Mouse (Mus musculus): ENCODE results near the gene Atxn2. TPM values are rescaled to one million over a fixed set of nuclear protein-coding genes. Genes with fewer than 3 reads are reported as not detected.

Atxn2 gene
- polyA plus RNA-seq, 1 experiment from 2014 or later, result 67.2 TPM

DNA sequence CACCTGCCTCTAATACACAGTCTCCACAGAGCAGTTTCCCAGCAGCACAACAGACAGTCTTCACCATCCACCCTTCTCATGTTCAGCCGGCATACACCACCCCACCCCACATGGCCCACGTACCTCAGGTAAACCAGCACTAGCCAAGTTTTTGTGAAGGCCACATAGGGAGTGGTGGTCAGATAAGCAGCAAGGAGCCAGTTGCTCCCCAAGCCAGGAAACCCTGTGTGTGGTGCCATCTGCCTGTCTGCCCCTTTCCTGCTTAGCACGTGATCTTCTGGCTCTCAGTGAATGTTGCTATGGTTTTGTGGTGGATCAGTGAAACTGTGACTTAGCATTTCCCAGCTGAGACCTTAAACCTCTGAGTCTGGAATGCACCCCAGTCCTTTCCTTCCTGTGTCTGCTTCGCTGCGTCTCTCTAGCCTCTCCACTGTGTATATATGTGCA lies 100.4 kb downstream of the Atxn2 start:
- Histone ChIP-seq H3K4me2 (replicated peaks) (no peak overlapping the region), H3K9me3 (no peaks in the 10 kb centered on the region), H3K9ac (replicated peaks) (no peak overlapping the region), H3K36me3 (peaks cover 58% of the 10 kb centered on the region), H3K4me3 (no peak overlapping the region), H3K27me3 (no peaks in the 10 kb centered on the region), H3K4me1 (0 out of 2 replicates have a peak, but pooled peaks cover 3% of the 10 kb centered on the region), H3K27ac (replicated peaks) (no peak overlapping the region)
- WGBS, result 92% methylated on average over 5 of the region's 5 CpGs
- ATAC-seq (replicated peaks), result no peak

DNA sequence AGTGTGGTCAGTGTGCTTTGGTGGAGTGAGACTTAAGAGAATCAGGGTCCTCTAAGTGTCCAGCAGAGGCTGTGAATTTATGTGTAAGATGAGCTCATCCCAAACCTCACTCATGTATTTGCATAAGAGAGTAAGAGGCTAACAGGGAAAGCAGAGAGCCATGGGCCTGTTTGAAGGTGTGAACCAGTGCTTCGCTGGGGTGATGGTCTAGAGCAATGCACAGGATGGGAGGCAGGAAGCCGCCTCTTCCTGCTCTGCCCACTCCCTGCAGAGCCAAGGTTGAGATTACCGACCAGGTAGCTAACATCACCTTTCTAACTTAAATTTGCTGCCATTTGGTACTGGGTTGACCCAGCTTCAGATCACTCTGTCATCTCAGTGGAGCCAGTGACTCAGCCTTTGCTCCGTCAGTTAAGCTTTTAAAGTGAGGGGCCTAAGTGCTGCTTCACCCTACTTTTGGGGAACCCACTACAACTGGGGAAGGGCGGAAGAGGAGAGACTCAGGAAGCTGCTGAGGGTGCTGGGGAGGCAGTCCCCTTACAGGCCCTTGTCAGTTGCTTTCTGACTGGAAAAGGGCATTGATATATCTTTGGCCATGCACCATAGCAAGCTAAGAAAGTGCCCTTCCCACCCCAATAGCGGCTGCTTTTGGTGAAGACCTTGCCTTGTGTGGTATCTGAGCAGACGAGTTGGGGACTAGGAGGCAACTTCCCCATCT lies 101.5 kb downstream of the Atxn2 start:
- WGBS, result 87% methylated on average over 7 of the region's 7 CpGs
- Histone ChIP-seq H3K4me3 (no peak overlapping the region), H3K4me1 (no peaks in the 10 kb centered on the region), H3K27me3 (no peaks in the 10 kb centered on the region), H3K36me3 (peaks cover 69% of the 10 kb centered on the region), H3K9ac (replicated peaks) (no peak overlapping the region), H3K9me3 (no peaks in the 10 kb centered on the region), H3K27ac (replicated peaks) (no peak overlapping the region), H3K4me2 (replicated peaks) (no peak overlapping the region)
- no peak for ATAC-seq (replicated peaks)

DNA sequence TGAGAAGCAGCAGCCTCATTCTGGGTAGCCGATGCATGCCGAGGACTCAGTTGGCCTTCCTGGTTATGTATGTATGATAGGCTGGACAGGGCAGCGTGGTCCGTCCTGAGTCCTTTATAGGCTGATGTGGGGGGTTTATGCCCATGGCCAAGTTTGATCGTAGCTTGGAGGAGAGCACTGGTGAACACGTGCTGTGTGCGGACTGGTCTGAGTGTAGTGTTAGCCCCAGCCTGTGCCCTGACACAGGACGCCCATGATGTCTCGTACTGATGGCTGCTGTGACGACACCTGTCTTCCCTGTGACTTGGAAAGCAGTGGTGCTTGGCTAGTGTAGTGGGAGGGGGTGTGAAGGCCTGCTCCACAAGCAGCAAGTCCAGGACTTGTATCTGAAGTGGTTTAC lies 102.6 kb downstream of the Atxn2 start:
- ATAC-seq (replicated peaks), result no peak
- H3K27ac ChIP-seq (replicated peaks), result no peak overlapping the region
- no peak overlapping the region for H3K4me3 ChIP-seq
- 93% methylated on average over 10 of the region's 10 CpGs for WGBS
- no peaks in the 10 kb centered on the region for H3K9me3 ChIP-seq
- peaks cover 77% of the 10 kb centered on the region for H3K36me3 ChIP-seq
- no peaks in the 10 kb centered on the region for H3K4me1 ChIP-seq
- no peak overlapping the region for H3K9ac ChIP-seq (replicated peaks)
- H3K4me2 ChIP-seq (replicated peaks), result no peak overlapping the region
- no peaks in the 10 kb centered on the region for H3K27me3 ChIP-seq

DNA sequence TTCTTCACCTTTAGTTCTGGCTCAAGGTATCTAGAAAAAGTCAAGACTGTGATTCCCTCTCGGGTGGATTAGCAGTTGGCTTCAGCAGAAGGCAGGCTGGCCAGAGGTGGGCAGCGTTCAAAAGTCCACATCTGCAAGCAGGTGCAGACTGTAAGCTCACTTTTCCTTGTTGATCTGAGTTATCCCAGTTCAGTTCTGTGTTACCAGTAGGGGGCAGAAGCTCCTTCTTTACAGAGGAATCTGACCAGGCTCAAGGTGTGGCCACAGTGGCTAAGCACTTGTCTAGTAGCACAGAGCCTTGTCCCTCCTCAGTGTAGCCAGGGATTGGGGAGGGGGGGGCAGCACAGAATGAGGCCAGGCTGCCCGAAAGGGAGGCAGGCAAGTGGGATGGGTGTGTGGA lies 103.9 kb downstream of the Atxn2 start:
- H3K4me2 ChIP-seq (replicated peaks), result no peak overlapping the region
- no peaks in the 10 kb centered on the region for H3K9me3 ChIP-seq
- no peak for ATAC-seq (replicated peaks)
- H3K27ac ChIP-seq (replicated peaks), result no peak overlapping the region
- H3K27me3 ChIP-seq, result no peaks in the 10 kb centered on the region
- H3K36me3 ChIP-seq, result peaks cover 84% of the 10 kb centered on the region
- H3K4me3 ChIP-seq, result no peak overlapping the region
- 62% methylated on average over 3 of the region's 3 CpGs for WGBS
- H3K4me1 ChIP-seq, result no peaks in the 10 kb centered on the region
- H3K9ac ChIP-seq (replicated peaks), result no peak overlapping the region

DNA sequence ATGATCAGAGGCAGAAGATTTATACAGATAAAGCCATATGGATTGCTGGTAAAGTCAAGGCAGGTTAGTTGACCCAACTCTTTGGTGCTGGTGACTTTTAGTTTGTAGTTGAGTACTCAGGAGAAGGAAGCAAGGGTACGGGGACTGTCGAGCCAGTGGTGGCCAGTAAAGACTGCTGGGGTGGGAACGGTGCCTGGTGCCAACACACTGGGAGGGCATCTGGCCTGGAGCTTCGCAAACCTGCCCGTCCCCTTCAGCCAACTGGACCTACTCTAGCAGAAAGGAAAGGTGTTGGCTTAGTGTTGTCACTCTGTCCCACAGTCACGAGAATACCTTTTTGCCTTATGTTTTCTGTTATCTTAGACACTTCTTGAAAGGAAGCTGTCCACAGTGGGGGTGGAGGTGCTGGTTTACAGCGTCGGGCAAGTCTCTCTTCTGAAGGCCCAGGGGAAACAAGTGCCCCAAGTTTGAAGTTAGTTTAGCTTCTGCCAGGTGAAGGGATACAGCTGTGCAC lies 104.8 kb downstream of the Atxn2 start:
- no peaks in the 10 kb centered on the region for H3K27me3 ChIP-seq
- H3K9me3 ChIP-seq, result no peaks in the 10 kb centered on the region
- peaks cover 82% of the 10 kb centered on the region for H3K36me3 ChIP-seq
- no peak for ATAC-seq (replicated peaks)
- no peaks in the 10 kb centered on the region for H3K4me1 ChIP-seq
- H3K9ac ChIP-seq (replicated peaks), result no peak overlapping the region
- no peak overlapping the region for H3K4me2 ChIP-seq (replicated peaks)
- 96% methylated on average over 8 of the region's 8 CpGs for WGBS
- H3K27ac ChIP-seq (replicated peaks), result no peak overlapping the region
- no peak overlapping the region for H3K4me3 ChIP-seq

DNA sequence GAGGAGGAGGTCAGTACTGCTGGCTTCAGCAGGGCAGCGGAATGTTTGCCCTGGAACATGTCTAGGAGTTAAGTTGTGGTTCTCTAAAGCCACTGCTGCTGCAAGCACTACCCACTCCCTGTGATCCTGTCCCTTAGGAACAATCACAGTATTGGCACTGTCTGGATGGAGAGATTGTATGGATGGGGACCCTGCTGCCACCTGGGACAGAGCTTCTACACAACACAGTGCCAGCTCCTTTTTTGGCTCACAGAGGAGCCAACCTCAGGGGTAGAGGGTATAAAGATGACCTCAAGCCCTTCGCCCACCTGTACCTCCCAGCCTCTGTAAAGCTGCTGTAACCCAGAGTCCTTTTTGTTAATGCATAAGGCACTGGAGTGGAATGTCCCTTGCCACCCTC lies 105.5 kb downstream of the Atxn2 start:
- ATAC-seq (replicated peaks), result no peak
- no peak overlapping the region for H3K27ac ChIP-seq (replicated peaks)
- H3K36me3 ChIP-seq, result peaks cover 78% of the 10 kb centered on the region
- no peaks in the 10 kb centered on the region for H3K9me3 ChIP-seq
- no peaks in the 10 kb centered on the region for H3K4me1 ChIP-seq
- 98% methylated on average over 2 of the region's 2 CpGs for WGBS
- H3K9ac ChIP-seq (replicated peaks), result no peak overlapping the region
- no peak overlapping the region for H3K4me2 ChIP-seq (replicated peaks)
- no peaks in the 10 kb centered on the region for H3K27me3 ChIP-seq
- H3K4me3 ChIP-seq, result no peak overlapping the region

DNA sequence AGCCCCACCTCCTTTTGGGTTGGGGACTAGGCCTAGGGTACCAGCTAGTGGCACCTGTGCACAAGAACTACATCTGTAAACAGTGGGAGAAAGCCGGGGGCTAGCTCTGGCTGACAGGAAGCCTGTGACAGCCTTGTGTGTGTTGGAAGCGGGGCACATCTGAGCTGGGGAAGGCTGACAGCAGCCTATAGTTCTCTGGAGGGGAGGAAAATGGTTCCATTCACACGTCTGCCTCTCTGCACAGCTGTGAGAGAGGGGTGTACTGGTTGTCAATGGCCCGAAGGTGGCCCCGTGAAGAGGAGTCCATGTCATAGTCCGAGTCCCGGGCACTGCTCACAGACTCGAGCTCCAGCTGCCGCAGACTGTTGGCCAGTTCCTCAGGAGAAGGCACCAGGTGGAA lies 106.4 kb downstream of the Atxn2 start:
- Histone ChIP-seq H3K36me3 (peaks cover 69% of the 10 kb centered on the region), H3K9ac (replicated peaks) (no peak overlapping the region), H3K9me3 (no peaks in the 10 kb centered on the region), H3K4me3 (no peak overlapping the region), H3K4me2 (replicated peaks) (no peak overlapping the region), H3K27ac (replicated peaks) (no peak overlapping the region), H3K4me1 (no peaks in the 10 kb centered on the region), H3K27me3 (no peaks in the 10 kb centered on the region)
- WGBS, result 86% methylated on average over 9 of the region's 9 CpGs
- no peak for ATAC-seq (replicated peaks)

DNA sequence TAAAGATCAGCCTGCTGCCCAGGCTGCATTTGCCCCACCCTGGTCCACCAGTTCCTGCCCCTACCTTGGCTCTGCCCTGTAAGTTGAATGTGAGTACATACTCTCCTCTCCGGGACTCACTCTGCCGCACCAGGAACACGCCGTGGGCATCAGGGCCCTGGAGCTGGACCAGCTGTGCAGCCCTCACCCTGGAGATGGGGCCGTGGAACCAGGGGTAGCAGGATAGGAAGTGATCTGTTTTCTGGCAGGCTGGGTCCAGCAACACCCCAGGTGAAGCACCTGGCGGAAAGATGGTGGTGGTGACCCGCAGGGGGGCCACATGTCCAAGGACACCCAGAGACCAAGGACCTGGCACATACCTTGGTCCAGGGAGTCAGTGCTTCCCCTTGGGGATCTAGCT lies 107.3 kb downstream of the Atxn2 start:
- Histone ChIP-seq H3K4me3 (no peak overlapping the region), H3K4me1 (no peaks in the 10 kb centered on the region), H3K27me3 (no peaks in the 10 kb centered on the region), H3K9me3 (no peaks in the 10 kb centered on the region), H3K4me2 (replicated peaks) (no peak overlapping the region), H3K36me3 (peaks cover 62% of the 10 kb centered on the region), H3K27ac (replicated peaks) (no peak overlapping the region), H3K9ac (replicated peaks) (no peak overlapping the region)
- WGBS, result 96% methylated on average over 7 of the region's 7 CpGs
- ATAC-seq (replicated peaks), result no peak

DNA sequence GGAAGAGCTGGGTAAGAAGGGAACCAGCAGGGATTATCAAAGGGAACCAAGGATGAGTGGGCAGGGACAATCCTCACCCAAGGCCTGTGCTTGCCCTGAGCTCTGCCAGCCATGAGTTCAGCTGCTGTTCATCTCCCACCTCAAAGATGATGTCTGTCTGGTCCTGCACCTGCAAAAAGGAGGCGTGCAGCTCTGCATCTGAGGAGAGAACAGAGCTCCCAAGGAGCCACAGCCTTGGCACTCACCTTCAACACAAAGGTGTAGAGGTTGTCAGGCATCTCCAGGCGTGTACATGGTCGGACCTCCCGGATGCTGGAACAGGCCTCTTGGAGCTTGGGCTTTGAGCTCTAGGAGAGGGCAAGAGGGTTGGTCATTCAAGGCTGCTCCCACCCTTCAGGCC lies 107.7 kb downstream of the Atxn2 start:
- H3K4me3 ChIP-seq, result no peak overlapping the region
- H3K27ac ChIP-seq (replicated peaks), result no peak overlapping the region
- H3K9ac ChIP-seq (replicated peaks), result no peak overlapping the region
- no peak for ATAC-seq (replicated peaks)
- no peak overlapping the region for H3K4me2 ChIP-seq (replicated peaks)
- peaks cover 58% of the 10 kb centered on the region for H3K36me3 ChIP-seq
- H3K9me3 ChIP-seq, result no peaks in the 10 kb centered on the region
- WGBS, result 90% methylated on average over 4 of the region's 4 CpGs
- no peaks in the 10 kb centered on the region for H3K4me1 ChIP-seq
- H3K27me3 ChIP-seq, result no peaks in the 10 kb centered on the region

DNA sequence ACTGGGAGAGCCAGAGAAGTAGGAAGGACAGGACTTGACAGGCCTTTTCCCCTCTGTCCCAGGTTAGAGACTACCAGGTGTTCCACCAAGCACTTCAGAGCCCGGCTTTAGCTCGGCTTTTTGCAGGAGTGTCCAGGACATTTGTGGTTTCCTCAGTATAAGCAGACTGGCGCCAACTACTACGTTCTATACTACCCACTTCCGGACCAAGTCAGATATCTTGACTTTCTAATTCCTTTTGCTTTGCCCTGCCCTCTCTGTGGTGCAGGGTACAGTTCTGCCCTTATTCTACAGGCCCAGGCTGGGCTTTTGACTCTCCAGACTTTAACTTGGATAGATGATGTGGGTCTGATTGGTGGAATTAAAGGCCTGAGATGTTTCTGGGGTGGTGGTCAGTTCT lies 108.4 kb downstream of the Atxn2 start:
- 93% methylated on average over 5 of the region's 5 CpGs for WGBS
- Histone ChIP-seq H3K4me3 (no peak overlapping the region), H3K4me2 (replicated peaks) (no peak overlapping the region), H3K27ac (replicated peaks) (no peak overlapping the region), H3K9me3 (no peaks in the 10 kb centered on the region), H3K27me3 (no peaks in the 10 kb centered on the region), H3K36me3 (peaks cover 54% of the 10 kb centered on the region), H3K9ac (replicated peaks) (no peak overlapping the region), H3K4me1 (no peaks in the 10 kb centered on the region)
- no peak for ATAC-seq (replicated peaks)

DNA sequence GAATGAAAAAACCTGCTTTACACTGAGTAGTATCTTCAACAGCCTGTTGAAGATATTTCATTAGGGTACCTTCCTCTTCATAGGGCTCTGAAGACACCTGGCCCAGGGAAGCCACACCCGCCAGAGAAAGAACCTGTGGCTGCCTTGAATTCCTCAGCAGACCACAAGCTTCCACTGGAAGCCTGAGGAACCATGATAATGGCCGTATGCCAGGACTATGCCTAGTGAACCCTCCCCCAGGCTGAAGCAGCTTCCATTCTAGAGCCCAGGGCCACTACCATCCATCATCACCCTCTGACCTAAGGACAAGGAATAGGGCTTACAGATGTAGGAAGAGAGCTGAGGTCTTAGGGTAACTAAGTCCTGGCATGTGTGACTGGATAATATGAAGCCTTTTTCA lies 109.0 kb downstream of the Atxn2 start:
- no peak for ATAC-seq (replicated peaks)
- Histone ChIP-seq H3K4me3 (no peak overlapping the region), H3K27ac (replicated peaks) (no peak overlapping the region), H3K9me3 (no peaks in the 10 kb centered on the region), H3K9ac (replicated peaks) (no peak overlapping the region), H3K36me3 (peaks cover 50% of the 10 kb centered on the region), H3K4me1 (no peaks in the 10 kb centered on the region), H3K27me3 (no peaks in the 10 kb centered on the region), H3K4me2 (replicated peaks) (no peak overlapping the region)
- WGBS, result 92% methylated on average over 2 of the region's 2 CpGs

DNA sequence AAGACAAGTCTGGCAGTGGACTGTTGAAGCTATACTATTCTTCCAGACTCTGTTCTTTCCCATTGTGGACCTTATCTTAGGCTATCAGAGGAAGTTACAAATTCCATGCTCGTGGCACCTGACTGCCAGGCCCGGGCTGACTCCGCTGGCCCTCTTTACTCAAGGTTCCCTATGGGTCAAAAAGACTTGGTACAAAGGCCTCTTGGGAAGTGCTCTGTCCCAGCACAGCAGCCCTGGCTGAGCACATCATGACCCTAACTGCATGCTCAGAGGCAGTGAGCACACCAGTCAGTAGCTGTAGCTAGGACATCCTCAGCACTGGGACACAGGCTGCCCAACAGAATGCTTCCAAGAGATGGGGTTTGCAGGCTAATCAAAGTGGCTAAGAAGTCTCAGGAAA lies 109.5 kb downstream of the Atxn2 start:
- no peak for ATAC-seq (replicated peaks)
- WGBS, result 87% methylated on average over 3 of the region's 3 CpGs
- H3K4me1 ChIP-seq, result no peaks in the 10 kb centered on the region
- H3K4me2 ChIP-seq (replicated peaks), result no peak overlapping the region
- no peak overlapping the region for H3K4me3 ChIP-seq
- no peaks in the 10 kb centered on the region for H3K9me3 ChIP-seq
- no peak overlapping the region for H3K27ac ChIP-seq (replicated peaks)
- no peaks in the 10 kb centered on the region for H3K27me3 ChIP-seq
- H3K36me3 ChIP-seq, result peaks cover 45% of the 10 kb centered on the region
- no peak overlapping the region for H3K9ac ChIP-seq (replicated peaks)

DNA sequence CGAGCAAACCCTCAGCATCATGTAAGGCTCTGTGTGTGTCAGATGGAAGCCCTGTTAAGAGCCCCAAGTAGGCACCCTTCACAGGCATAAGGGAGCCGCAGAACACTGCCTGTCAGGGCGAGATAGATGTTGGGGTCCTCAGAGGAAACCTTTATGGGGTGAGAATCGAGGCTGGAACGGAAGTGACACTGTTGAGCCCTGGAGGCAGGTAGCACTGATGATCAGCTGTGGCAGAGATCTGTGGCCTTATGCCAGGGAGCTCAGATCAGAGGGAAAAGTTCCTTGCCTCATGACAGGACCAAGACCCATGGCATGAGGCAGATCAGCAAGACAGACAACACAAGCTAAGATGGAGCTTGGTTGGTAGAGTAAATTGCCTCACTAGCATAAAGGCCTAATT lies 110.0 kb downstream of the Atxn2 start:
- Histone ChIP-seq H3K27me3 (no peaks in the 10 kb centered on the region), H3K4me3 (no peak overlapping the region), H3K4me2 (replicated peaks) (no peak overlapping the region), H3K36me3 (peaks cover 41% of the 10 kb centered on the region), H3K9ac (replicated peaks) (no peak overlapping the region), H3K27ac (replicated peaks) (no peak overlapping the region), H3K9me3 (no peaks in the 10 kb centered on the region), H3K4me1 (no peaks in the 10 kb centered on the region)
- no peak for ATAC-seq (replicated peaks)
- WGBS, result 87% methylated on average over 5 of the region's 5 CpGs

Measured in forebrain, embryonic 15.5 days (tissue).